Mouse (Mus musculus) v-Abl transformed pro-B cells (cell line): ENCODE data around the gene Arrdc5.

ENCODE experiments used
- in situ Hi-C, 2 experiments: fragments of 400-800 bp; cut with MboI; formaldehyde crosslinking; loops; one replicate each; pipeline ENCODE4 v1.15.1; 2025; ENCODE audit not compliant: unreplicated experiment in 2 of 2

Gene Arrdc5

DNA sequence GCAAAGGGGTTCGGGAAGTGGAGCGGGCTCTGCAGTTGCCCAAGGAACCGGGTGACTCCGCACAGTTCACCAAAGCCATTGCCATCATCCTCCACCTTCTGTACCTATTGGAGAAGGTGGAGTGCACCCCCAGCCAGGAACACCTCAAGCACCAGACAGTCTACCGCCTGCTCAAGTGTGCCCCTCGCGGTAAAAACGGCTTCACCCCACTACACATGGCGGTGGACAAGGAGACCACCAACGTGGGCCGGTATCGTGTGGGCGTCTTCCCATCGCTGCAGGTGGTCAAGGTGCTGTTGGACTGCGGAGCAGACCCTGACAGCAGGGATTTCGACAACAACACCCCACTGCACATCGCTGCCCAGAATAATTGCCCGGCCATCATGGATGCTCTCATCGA is 41.8 kb downstream of the Arrdc5 start:
- in situ Hi-C loops, result loop anchor here in 1 of 2 experiments (5.0 to 10.0 kb wide), 3 partner anchors 126 to 553 kb away; partner anchors contain the start of gene Yju2

DNA sequence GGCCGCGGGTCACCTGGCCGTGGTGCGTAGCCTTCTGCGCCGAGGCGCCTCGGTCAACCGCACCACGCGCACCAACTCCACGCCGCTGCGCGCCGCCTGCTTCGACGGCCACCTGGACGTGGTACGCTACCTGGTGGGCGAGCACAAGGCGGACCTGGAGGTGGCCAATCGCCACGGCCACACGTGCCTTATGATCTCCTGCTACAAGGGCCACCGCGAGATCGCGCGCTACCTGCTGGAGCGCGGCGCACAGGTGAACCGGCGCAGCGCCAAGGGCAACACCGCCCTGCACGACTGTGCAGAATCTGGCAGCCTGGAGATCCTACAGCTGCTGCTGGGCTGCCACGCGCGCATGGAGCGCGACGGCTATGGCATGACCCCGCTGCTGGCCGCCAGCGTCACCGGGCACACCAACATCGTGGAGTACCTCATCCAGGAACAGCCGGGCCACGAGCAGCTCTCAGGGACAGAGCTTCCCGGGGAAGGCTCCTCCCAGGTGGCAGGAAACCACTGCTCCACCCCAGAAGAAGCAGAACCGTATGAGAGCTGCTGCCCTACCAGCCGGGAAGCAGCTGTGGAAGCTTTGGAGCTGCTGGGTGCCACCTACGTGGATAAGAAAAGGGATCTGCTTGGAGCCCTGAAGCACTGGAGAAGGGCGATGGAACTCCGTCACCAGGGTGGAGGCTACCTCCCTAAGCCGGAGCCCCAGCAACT is 42.7 kb downstream of the Arrdc5 start:
- in situ Hi-C loops, result loop anchor here in 1 of 2 experiments (5.0 to 10.0 kb wide), 3 partner anchors 125 to 553 kb away; partner anchors contain the start of gene Yju2

DNA sequence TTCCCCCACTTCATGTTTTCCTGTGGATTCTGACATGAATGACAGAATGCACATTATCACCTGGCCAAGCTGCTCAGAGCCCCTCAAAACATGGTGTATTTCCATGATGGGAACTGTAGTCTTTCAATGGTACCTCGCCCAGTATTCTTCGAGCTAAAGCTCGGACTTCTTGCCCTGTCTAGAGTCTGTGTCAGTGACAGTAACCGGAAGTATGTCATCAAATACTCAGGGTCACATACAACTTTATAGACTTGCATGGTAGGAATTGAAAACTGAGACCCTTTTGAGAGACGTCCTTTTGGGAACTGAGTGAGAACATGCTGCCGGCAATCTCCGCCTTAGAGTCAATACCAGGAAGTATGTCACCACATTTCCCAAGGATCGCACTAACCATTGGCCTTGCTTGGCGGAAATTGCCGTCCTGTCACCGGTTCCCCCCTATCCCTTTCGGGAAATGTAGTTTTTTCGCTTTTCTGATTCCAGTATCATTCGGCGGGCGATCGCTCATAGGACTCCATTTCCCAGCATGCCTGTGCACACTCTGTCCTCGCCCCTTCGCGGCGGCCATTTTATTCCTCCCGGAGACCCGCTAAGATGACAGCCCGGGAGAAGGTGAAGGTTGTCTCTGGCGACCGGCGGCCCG is 43.7 kb downstream of the Arrdc5 start, which contains the start of gene Fem1a:
Gene Fem1a (plus strand): TSS at position 572 of the 643 bp plus-strand sequence.
- in situ Hi-C loops, result loop anchor here in 1 of 2 experiments (5.0 to 10.0 kb wide), 3 partner anchors 124 to 552 kb away; partner anchors contain the start of gene Yju2

DNA sequence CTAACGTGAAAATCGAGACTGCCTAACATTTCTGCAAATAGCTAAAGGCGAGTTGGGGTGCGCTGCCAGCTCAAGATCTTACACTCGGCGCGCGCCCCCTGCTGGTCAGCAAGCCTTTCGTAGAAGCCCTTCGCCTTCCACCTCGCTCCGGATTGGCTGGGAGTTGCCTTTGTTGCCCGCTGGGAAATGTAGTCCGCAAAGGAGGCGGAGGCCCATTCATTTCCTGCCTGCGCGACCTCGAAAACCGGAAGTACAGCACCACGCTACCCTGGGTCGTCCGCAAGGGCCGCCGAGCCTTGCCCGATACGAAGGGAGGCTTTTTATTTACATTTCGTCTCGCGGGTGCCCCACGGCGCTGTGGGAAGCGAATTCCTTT is 44.2 kb downstream of the Arrdc5 start:
- in situ Hi-C loops, result loop anchor here in 1 of 2 experiments (5.0 to 10.0 kb wide), 3 partner anchors 124 to 551 kb away; partner anchors contain the start of gene Yju2

DNA sequence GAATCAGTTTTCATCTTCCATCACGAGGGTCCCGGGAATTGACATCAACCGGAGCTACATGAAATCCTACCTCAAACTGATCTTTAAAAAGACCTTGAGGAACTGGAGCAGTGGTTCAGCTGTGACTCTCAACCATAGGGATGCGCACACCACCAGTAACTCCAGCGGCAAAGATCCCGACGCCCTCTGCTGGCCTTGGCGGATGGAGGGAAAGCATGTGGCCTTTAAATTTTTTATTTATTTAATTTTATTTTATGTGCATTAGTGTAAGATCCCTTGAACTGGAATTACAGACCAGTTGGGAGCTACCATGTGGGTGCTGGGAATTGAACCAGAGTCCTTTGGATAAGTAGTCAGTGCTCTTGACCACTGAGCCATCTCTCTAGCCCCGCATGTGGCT is 44.7 kb downstream of the Arrdc5 start:
- in situ Hi-C loops, result loop anchor here in 1 of 2 experiments (5.0 to 10.0 kb wide), 3 partner anchors 123 to 551 kb away; partner anchors contain the start of gene Yju2

DNA sequence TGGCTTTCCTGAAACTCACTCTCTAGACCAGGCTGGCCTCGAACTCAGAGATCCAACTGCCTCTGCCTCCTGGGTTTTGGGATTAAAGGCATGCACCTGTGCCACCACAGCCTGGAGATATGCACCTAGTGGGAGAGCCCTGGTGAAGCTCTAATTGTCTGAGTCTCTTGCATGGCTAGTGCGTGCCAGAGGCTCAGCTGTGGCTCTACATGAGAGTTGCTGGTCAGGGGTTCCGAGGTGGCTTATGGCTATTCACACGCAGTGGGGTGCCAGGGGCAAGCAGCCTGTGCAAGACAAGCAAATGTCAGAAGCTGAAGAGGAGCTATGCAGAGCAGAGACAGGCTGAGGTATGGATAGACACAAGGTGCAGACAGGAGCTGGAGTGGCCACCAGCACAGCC is 45.4 kb downstream of the Arrdc5 start:
- in situ Hi-C loops, result loop anchor here (5.0 to 10.0 kb wide), 3 partner anchors 122 to 550 kb away; partner anchors contain the start of gene Yju2 (in 1 of the 2)

DNA sequence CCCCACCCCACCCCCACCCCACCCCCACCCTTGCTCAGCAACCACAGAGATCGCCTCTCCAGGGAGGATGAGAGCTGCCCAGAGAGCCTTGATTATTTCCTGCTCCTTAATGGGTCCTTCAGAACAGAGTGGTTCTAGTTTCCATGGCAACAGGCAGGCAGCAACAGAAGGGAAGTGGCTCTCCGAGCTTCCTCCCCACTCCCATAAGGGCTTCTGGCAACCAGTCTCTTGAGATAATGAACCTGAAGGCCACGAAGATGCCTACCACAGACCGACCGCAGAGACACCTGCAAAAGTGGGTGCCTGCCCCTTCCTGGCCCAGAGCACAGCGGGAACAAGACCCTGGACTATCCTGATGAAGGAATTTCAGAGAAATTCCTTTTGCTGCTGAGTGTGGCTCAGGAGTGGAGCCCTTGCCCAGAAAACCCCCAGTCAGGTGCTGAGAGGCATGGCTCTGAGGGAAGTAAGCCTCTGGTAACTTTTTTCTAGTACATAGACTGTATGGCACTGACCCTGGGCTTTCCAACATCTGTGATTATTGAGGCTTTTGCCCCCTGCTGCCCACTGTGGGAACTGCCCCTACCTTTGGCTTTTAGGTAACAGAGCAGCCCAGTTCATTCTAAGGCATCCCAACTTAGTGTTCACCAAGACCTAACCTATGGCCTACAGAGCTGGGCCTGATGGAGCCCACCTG is 48.8 kb downstream of the Arrdc5 start:
- in situ Hi-C loops, result loop anchor here (5.0 to 10.0 kb wide), 2 partner anchors 119 to 546 kb away; no protein-coding TSS in a partner anchor

DNA sequence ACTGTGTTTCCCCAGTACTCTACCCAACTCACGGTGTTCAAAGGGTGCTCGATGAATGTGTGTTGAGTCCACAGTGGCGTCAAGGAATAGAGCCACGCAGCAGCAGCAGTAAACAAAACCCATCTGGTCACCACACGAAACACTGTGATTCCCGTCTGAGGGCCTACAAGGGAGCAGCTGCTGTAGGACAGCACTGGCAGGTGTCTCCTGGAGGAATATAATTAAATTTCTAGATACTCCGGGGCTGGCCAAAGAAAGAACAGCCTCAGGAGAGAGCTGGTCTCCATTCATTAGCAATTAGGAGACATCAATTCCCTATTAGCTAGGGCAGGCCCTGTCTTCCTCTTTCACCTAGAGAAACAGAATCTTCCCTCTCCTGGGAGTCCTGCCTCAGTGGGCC is 54.5 kb downstream of the Arrdc5 start:
- in situ Hi-C loops, result loop anchor here in 1 of 2 experiments (5.0 to 25.0 kb wide), 2 partner anchors 38 to 533 kb away; partner anchors contain the start of gene Pot1b
